Mouse (Mus musculus): ENCODE data around the gene Cdh23. TPM values are rescaled to one million over a fixed set of nuclear protein-coding genes. Genes with fewer than 3 reads are reported as not detected.

Cdh23 gene
- total RNA-seq, 1 experiment: 2.3 TPM

DNA sequence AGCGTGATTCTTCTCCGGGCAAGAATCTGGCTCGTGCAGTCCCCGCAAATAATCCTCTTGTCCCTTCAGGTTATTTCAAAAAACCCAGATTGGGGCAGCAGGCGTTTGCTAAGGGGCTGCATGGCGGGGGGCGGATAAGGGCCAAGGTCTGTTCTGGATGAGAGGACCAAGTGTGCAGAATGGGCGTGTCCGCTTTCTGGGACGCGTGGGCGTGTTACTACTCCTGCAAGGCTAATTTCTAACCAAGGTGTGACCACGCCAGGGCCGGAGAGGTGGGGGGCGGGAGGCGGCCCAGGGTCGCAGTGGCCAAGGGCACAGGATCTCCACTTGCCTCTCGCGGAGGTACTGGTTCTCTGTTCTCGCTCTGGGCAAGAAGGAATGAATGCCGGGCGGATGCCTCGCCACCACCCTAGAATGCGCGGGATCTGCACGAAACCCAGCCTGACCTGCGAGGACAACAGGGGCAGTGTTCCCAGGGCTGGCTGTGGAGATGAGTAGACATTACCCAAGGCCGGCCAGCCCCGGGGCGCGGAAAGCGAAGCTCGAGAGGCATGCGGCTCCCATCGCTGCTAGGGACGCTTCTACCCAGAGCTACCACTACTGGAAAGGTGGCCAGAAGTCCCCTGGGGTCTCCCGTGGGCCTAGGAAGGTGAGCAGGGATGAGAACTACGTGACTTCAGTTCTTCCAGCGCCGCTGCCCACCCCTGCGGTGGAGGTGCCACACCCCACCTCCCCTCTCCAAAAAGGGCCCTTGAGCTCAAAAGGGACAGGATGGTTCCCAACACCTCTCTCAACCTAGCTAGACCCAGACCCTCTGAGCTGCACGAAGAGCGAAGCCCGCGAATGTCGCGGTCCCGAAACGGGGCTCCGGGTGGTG, 10.3 kb downstream of the Cdh23 start:
- in situ Hi-C loops (cut with MboI; ENCODE audit: low sequenced_read_pairs in 2 of 2, unreplicated experiment in 2 of 2): no loop called here
- H3K9ac ChIP-seq (ENCODE audit: insufficient read depth, low read depth, low read length, poor library complexity, severe bottlenecking): peak overlapping the region; percentile 58; the same call in 1 of the 2 replicates

DNA sequence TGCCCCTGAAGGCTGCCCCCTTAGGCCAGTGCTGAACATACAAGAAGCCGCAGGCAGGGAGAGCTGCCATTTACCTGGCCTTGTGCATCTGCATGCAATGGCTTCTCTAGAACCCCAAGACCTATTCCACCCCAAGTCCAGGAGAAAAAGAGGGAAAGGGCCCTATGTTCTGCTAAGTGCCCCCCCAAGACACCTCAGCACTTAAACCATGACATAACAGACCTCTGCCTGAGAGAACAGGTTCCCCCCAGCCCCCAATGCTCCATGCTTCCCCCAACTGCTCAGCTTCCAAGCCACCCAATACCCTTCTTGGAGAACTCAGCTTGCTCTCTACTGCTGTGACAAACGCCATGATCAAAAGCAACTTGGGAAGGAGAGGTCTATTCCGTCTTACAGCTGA, 17.4 kb downstream of the Cdh23 start:
- no peak overlapping the region for H3K9ac ChIP-seq (ENCODE audit: insufficient read depth, low read depth, low read length, poor library complexity, severe bottlenecking)
- H3K4me1 ChIP-seq (ENCODE audit: control insufficient read depth in 2 of 2, insufficient read depth in 2 of 2, low read length in 2 of 2, poor library complexity in 1 of 2): no peaks in the 10 kb centered on the region
- no peaks in the 10 kb centered on the region for H3K9me3 ChIP-seq (ENCODE audit: control insufficient read depth, insufficient read depth, low read depth, low read length)
- no peaks in the 10 kb centered on the region for H3K36me3 ChIP-seq (ENCODE audit: control insufficient read depth, insufficient read depth, low read length, poor library complexity, severe bottlenecking)
- H3K4me3 ChIP-seq (ENCODE audit: insufficient read depth in 1 of 2, low read depth in 1 of 2, low read length in 2 of 2, poor library complexity in 1 of 2, severe bottlenecking in 1 of 2): no peak overlapping the region
- no peak overlapping the region for H3K27ac ChIP-seq (ENCODE audit: insufficient read depth, low read depth, low read length, poor library complexity, severe bottlenecking)
- in situ Hi-C loops (cut with MboI; ENCODE audit: low sequenced_read_pairs in 2 of 2, unreplicated experiment in 2 of 2): no loop called here
- TF ChIP-seq ZC3H11A (IDR thresholded peaks at IDR 0.05; ENCODE audit: borderline replicate concordance, low read depth, low read length) (no peak), MAFK (IDR thresholded peaks at IDR 0.05; ENCODE audit: insufficient read depth, low read depth, low read length) (no peak), HCFC1 (IDR thresholded peaks at IDR 0.05; ENCODE audit: borderline replicate concordance, insufficient read depth, low read length) (no peak), ZNF384 (IDR thresholded peaks at IDR 0.05; ENCODE audit: low read depth, low read length) (no peak), CHD2 (IDR thresholded peaks at IDR 0.05; ENCODE audit: low read depth, low read length) (no peak)
- no peak for DNase-seq (ENCODE audit: low read depth, low spot score)

More for the DNA sequence above, 10.3 kb downstream of the Cdh23 start:
- peaks cover 0 to 5% of the 10 kb centered on the region in 2 experiments; a peak in 1 of 4 replicates for H3K4me1 ChIP-seq (ENCODE audit: control insufficient read depth in 2 of 2, insufficient read depth in 2 of 2, low read length in 2 of 2, poor library complexity in 1 of 2)
- DNase-seq (ENCODE audit: low read depth, low spot score): no peak
- no peaks in the 10 kb centered on the region for H3K9me3 ChIP-seq (ENCODE audit: control insufficient read depth, insufficient read depth, low read depth, low read length)
- H3K4me3 ChIP-seq (ENCODE audit: insufficient read depth in 1 of 2, low read depth in 1 of 2, low read length in 2 of 2, poor library complexity in 1 of 2, severe bottlenecking in 1 of 2): peak overlapping the region; percentile 63 to 69
- H3K36me3 ChIP-seq (ENCODE audit: control insufficient read depth, insufficient read depth, low read length, poor library complexity, severe bottlenecking): no peaks in the 10 kb centered on the region
- H3K27ac ChIP-seq (ENCODE audit: insufficient read depth, low read depth, low read length, poor library complexity, severe bottlenecking): no peak overlapping the region
- TF ChIP-seq HCFC1 (IDR thresholded peaks at IDR 0.05; ENCODE audit: borderline replicate concordance, insufficient read depth, low read length) (no peak), CHD2 (IDR thresholded peaks at IDR 0.05; ENCODE audit: low read depth, low read length) (no peak), MAFK (IDR thresholded peaks at IDR 0.05; ENCODE audit: insufficient read depth, low read depth, low read length) (no peak), ZC3H11A (IDR thresholded peaks at IDR 0.05; ENCODE audit: borderline replicate concordance, low read depth, low read length) (no peak), ZNF384 (IDR thresholded peaks at IDR 0.05; ENCODE audit: low read depth, low read length) (no peak)

DNA sequence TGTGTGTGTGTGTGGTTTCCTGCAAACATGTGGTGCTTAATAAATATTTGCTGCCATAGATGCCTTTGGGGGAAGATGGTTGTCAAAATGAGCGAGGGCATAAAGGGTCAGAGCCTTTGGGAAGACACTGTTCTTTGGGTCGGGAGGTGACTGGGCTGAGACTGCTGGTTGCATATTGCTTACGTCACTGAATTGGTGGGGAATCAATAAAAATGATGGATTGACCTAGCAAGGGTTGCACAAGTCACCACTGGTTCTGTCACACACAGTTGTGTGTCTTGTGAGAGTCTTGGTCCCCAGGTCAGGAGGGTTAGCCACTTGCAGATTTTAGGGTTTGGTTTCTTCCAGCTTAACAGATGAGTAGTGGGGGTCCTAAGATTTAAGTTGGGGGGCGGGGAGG, 19.0 kb downstream of the Cdh23 start:
- Histone ChIP-seq H3K4me3 (ENCODE audit: insufficient read depth in 1 of 2, low read depth in 1 of 2, low read length in 2 of 2, poor library complexity in 1 of 2, severe bottlenecking in 1 of 2) (no peak overlapping the region), H3K4me1 (ENCODE audit: control insufficient read depth in 2 of 2, insufficient read depth in 2 of 2, low read length in 2 of 2, poor library complexity in 1 of 2) (no peaks in the 10 kb centered on the region), H3K27ac (ENCODE audit: insufficient read depth, low read depth, low read length, poor library complexity, severe bottlenecking) (no peak overlapping the region), H3K9me3 (ENCODE audit: control insufficient read depth, insufficient read depth, low read depth, low read length) (no peaks in the 10 kb centered on the region), H3K36me3 (ENCODE audit: control insufficient read depth, insufficient read depth, low read length, poor library complexity, severe bottlenecking) (no peaks in the 10 kb centered on the region), H3K9ac (ENCODE audit: insufficient read depth, low read depth, low read length, poor library complexity, severe bottlenecking) (no peak overlapping the region)
- TF ChIP-seq ZC3H11A (IDR thresholded peaks at IDR 0.05; ENCODE audit: borderline replicate concordance, low read depth, low read length) (no peak), ZNF384 (IDR thresholded peaks at IDR 0.05; ENCODE audit: low read depth, low read length) (no peak), CHD2 (IDR thresholded peaks at IDR 0.05; ENCODE audit: low read depth, low read length) (no peak), HCFC1 (IDR thresholded peaks at IDR 0.05; ENCODE audit: borderline replicate concordance, insufficient read depth, low read length) (no peak), MAFK (IDR thresholded peaks at IDR 0.05; ENCODE audit: insufficient read depth, low read depth, low read length) (no peak)
- DNase-seq (ENCODE audit: low read depth, low spot score): no peak
- in situ Hi-C loops (cut with MboI; ENCODE audit: low sequenced_read_pairs in 2 of 2, unreplicated experiment in 2 of 2): no loop called here

DNA sequence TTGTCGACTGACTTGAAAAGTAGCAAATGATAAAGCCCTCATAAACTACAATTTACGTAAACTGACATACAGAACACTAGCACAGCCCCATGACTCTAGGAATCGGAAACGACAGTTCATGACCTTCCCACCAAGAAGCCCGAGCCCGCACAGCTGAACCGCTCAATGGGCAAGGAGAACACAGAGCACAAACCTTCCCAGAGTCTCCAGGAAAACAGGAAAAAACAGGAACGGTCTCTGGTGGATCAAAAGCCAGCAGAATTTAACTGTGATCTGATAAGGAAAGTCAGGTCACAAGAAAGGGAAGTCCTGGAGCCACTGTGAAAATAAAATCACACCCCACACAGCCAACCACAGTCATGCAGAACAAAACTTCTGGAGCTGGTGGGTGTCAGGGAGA, 26.1 kb downstream of the Cdh23 start:
- no peak for TF ChIP-seq HCFC1 (IDR thresholded peaks at IDR 0.05; ENCODE audit: borderline replicate concordance, insufficient read depth, low read length)
- TF ChIP-seq ZC3H11A (IDR thresholded peaks at IDR 0.05; ENCODE audit: borderline replicate concordance, low read depth, low read length): no peak
- no peak for TF ChIP-seq CHD2 (IDR thresholded peaks at IDR 0.05; ENCODE audit: low read depth, low read length)
- no peak for TF ChIP-seq MAFK (IDR thresholded peaks at IDR 0.05; ENCODE audit: insufficient read depth, low read depth, low read length)
- TF ChIP-seq ZNF384 (IDR thresholded peaks at IDR 0.05; ENCODE audit: low read depth, low read length): no peak
- no peaks in the 10 kb centered on the region for H3K36me3 ChIP-seq (ENCODE audit: control insufficient read depth, insufficient read depth, low read length, poor library complexity, severe bottlenecking)
- no peak overlapping the region for H3K27ac ChIP-seq (ENCODE audit: insufficient read depth, low read depth, low read length, poor library complexity, severe bottlenecking)
- no peak overlapping the region for H3K9ac ChIP-seq (ENCODE audit: insufficient read depth, low read depth, low read length, poor library complexity, severe bottlenecking)
- DNase-seq (ENCODE audit: low read depth, low spot score): no peak
- H3K4me1 ChIP-seq (ENCODE audit: control insufficient read depth in 2 of 2, insufficient read depth in 2 of 2, low read length in 2 of 2, poor library complexity in 1 of 2): no peaks in the 10 kb centered on the region; a peak in 1 of 4 replicates
- in situ Hi-C loops (cut with MboI; ENCODE audit: low sequenced_read_pairs in 2 of 2, unreplicated experiment in 2 of 2): no loop called here
- H3K9me3 ChIP-seq (ENCODE audit: control insufficient read depth, insufficient read depth, low read depth, low read length): no peaks in the 10 kb centered on the region
- H3K4me3 ChIP-seq (ENCODE audit: insufficient read depth in 1 of 2, low read depth in 1 of 2, low read length in 2 of 2, poor library complexity in 1 of 2, severe bottlenecking in 1 of 2): no peak overlapping the region
